Mouse (Mus musculus) WW6 (cell line): Measurements from ENCODE around the gene Bzw1.
A peak's percentile ranks its signal among the peaks of the same experiment; 100 is the strongest.

Experiments
- DNase-seq: peaks from one replicate; pipeline ENCODE4 v3.0.0-alpha.2; 2013; ENCODE audit warnings: low read depth, low spot score

The Bzw1 gene

DNA sequence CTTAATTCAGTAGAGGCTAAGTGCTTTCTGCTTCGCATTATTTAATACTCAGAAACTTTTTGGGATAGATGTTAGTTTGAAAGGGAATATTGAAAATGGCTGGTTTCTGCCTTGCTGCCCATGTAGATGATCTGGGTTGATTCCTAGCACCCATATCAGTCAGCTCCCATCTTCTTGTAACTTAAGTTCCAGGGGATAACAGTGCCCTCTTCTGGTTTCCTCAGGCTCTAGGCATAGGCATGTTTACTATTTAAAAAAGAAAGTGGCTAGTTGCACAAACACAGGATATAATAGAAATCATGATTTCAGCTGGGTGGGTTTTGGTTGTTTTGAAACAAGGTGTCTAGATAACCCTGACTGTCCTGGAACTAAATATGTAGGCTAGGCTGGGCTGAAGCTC, 3.5 kb downstream of the Bzw1 start:
- DNase-seq: no peak

- DNase-seq: no peak
Measured at GRCm38 (mm10) chr1:58397731-58398130, 5.0 kb downstream of the Bzw1 start.

DNA sequence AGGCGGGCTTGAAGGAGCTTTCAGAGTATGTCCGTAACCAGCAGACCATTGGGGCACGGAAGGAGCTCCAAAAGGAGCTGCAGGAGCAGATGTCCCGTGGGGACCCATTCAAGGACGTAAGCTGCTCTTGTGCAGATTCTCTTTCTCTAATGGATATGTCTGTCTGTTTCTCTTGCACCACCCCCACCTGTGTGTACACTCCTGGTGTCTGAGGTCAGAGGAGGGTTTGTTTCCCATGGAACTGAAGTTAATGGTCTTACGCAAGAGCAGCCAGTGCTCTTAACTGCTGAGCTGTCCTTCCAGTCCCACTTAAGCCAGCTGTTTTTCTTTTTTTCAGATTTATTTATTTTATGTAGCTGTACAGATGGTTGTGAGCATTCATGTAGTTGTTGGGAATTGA, 8.7 kb downstream of the Bzw1 start:
- no peak for DNase-seq

DNA sequence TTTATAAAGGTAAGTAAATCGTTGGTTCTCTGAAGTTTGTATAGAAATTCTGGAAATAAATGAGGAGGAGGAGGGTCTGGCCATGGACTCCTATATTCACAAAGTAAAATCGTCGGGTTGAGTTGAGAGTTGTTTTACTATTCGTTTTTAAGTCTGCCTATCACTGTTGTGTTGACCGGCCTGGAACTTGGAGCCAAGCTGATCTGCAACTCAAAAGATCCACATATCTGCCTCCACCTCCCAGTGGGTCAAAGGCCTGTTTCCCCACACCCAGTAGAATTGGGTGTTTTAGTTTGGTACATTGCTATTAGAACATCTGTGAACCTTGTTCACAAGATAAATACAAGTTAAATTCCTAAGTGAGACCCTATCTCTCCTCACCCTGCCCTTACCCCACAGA, 11.0 kb downstream of the Bzw1 start:
- no peak for DNase-seq

DNA sequence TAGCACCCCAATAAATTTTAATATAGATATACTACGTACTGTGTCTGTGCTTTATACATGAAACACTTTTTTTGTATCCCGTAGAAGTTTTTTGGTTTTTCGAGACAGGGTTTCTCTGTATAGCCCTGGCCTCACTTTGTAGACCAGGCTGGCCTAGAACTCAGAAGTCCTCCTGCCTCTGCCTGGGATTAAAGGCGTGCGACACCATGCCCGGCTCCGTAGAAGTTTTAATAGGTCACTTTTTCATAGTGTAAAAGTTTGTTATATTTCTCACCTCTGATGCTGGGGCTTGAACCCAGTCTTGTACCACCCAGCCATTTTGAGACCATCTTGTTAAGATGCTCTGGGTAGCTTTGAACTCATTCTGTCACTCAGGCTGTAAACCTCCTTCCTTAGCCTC, 14.6 kb downstream of the Bzw1 start:
- DNase-seq: no peak

- no peak for DNase-seq
Measured at GRCm38 (mm10) chr1:58408141-58408540, 15.4 kb downstream of the Bzw1 start.

- no peak for DNase-seq
Measured at GRCm38 (mm10) chr1:58409553-58410197, 17.0 kb downstream of the Bzw1 start.

DNA sequence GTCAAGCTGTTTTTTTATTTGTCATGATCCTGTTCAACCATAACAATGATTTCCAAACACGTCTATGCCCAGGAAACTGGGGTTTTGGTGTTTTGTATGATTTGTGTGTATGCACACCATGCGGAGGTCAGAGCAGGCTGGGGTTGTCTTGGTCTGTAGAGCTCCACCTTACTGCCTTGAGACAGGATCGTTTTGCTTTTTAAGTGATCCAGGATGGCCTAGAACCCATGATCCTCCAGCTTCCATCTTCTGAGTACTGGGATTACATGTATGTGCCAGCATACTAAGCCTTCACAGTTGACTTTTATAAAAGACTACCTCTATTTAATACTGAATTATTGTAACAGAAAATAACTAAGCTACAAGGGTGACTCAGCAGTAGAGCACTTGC, 17.5 kb downstream of the Bzw1 start:
- DNase-seq: no peak

DNA sequence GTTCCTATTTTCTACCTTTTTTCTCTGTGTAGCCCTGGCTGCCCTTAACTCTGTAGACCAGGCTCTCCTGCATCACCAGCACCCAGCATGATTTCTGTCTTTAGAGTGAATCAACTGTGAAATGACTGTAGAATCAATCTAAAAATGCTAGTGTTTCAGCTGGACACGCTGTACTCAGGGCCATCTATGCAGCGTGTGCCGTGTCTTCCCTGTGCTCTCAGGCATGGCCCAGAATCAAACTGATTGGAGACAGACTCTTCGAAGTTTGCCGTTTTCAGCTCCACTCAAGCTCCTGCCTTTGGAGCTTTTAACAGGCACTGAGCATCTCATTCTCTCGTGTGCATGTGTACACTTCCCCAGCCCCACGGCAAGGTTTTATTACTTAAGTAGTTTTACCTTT, 18.1 kb downstream of the Bzw1 start:
- no peak for DNase-seq

- no peak for DNase-seq
Measured at GRCm38 (mm10) chr1:58415442-58415841, 22.7 kb downstream of the Bzw1 start.

- no peak for DNase-seq
Measured at GRCm38 (mm10) chr1:58416048-58416447, 23.4 kb downstream of the Bzw1 start.

- no peak for DNase-seq
Measured at GRCm38 (mm10) chr1:58420032-58420431, 27.3 kb downstream of the Bzw1 start.

- no peak for DNase-seq
Measured at GRCm38 (mm10) chr1:58420961-58421360, 28.3 kb downstream of the Bzw1 start.

- DNase-seq: no peak
Measured at GRCm38 (mm10) chr1:58422879-58423278, 30.2 kb downstream of the Bzw1 start.

DNA sequence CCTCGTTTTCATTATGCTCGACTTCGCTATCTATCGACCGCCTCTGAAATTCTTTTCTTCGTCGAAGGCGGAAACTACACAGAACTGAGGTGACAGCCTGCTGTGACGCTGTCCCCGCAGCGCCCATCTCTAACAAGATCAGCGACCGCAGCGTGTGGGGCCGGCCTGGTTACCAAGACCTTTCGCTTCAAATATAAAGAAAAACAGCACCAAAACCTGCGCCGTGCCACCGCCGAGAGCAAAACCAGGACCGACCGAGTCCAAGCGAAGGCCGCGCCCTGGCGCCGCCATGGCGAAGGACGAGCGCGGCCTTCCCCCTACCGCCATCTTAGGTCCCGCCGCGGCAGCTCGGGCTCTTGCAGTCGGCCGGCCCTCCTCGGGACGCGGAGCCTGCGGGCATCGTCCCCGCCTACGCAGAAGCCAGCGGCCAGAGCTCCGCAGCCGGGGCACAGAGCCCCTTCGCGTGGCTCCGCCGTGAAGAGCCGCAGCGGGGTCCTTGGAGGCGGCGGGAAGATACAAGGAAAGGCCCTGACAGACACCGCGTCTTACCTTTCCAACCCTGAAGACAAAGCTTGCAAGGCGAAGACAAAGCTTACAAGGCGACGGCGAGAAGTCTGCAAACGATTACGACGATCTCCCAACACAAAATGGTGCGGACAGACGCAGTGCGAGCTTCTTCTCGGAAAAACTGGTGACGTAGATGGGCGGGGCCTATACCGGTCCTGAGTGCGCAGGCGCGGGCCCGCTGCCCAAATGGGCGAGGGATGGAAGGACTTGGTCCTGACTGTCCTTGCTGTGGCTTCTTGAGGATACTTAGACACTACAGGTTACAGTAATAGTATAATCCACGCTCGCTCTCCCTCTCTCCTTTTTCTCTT, 30.9 kb downstream of the Bzw1 start, which contains the start of gene Clk1:
TSS of gene Clk1 (minus strand) at position 696 of the 878 bp plus-strand sequence.
- peak; percentile 77 for DNase-seq

DNA sequence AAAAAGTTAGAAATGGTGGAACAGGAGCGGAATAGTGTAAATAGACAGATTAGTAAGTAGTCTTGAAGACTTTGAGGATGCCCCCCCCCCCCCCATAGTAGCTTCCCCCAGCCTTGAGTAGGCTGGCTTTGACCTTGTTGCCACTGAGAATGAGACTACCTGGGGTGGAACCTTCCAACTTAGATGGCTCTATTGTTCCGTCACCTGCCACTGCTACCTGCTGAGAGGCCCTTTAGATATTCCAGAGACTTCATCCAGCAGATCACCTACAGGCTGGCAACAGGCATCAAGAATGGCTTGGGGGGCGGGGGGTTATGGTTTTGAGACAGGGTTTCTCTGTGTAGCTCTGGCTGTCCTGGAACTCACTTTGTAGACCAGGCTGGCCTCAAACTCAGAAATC, 31.9 kb downstream of the Bzw1 start:
- no peak for DNase-seq

DNA sequence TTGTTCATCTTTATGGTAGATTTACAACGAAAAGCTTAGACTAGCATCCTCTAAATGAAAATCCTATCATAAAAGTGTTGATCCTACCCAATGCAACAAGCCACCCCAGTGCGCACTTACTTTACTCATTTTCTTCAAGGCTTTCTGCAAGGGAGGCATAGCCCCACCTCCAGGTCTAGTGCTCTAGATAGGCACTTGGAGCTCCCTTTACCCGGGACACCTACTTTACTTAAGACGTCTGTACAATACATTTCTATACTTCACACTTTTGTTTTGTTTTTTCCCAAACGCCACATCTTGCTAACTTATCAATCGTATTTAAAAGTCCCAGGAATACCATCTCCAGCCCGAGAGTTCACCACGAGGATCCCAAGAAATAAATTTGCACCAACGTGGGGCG, 52.0 kb downstream of the Bzw1 start:
- no peak for DNase-seq

GRCm38 (mm10) chr1:58445143-58445722, 52.5 kb downstream of the Bzw1 start, which contains the start of the genes Nif3l1 and Ppil3:
Nif3l1 (plus strand) TSS chr1:58445151.
Ppil3 (minus strand) TSS chr1:58445486.
- DNase-seq: peak; percentile 70

GRCm38 (mm10) chr1:58445861-58446260, 53.2 kb downstream of the Bzw1 start:
- no peak for DNase-seq

DNA sequence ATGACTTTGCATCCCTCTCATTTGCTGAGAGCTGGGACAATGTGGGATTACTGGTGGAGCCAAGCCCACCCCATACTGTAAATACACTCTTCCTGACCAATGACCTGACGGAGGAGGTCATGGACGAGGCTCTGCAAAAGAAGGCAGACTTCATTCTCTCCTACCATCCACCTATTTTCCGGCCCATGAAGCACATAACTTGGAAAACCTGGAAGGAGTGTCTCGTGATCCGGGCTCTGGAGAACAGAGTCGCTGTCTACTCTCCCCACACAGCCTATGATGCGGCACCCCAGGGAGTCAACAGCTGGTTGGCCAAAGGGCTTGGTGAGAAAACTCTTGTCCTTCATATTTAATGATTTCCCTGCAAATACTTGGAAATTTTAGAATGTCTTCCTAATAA, 55.1 kb downstream of the Bzw1 start:
- no peak for DNase-seq

GRCm38 (mm10) chr1:58448396-58448795, 55.7 kb downstream of the Bzw1 start:
- no peak for DNase-seq

GRCm38 (mm10) chr1:58454316-58454715, 61.6 kb downstream of the Bzw1 start:
- DNase-seq: no peak
